Mouse (Mus musculus) cerebellum, adult 2 months (tissue): Measurements from ENCODE around the gene Epb41l5. TPM values are rescaled to one million over a fixed set of nuclear protein-coding genes. Genes with fewer than 3 reads are reported as not detected.

Experiments
- DNase-seq, 2 experiments: peaks; one replicate each; pipeline ENCODE4 v3.0.0; 2021
- H3K27ac ChIP-seq: fragments of 200-500 bp; 2 replicates; pipeline ENCODE4 v1.5.1; 2012; ENCODE audit warnings: low read length, control low read depth, inconsistent platforms; ENCODE audit not compliant: insufficient read depth
- H3K27me3 ChIP-seq: fragments of 200-500 bp; 2 replicates; pipeline ENCODE4 v1.6.1; 2012; ENCODE audit warnings: inconsistent platforms, mild to moderate bottlenecking, low read length, moderate library complexity; ENCODE audit not compliant: control insufficient read depth, insufficient read depth
- H3K4me1 ChIP-seq: fragments of 200-500 bp; 2 replicates; pipeline ENCODE4 v1.6.1; 2011; ENCODE audit warnings: low read length; ENCODE audit not compliant: control insufficient read depth, insufficient read depth
- H3K4me3 ChIP-seq: fragments of 200-500 bp; replicated peaks from 2 replicates; pipeline ENCODE3; 2011; ENCODE audit warnings: mild to moderate bottlenecking, low read depth, low read length, control low read depth; ENCODE audit not compliant: insufficient read depth
- CTCF ChIP-seq: fragments of 200-500 bp; IDR thresholded peaks from 2 replicates; pipeline ENCODE4 v1.5.1; 2011; ENCODE audit warnings: low read depth, mild to moderate bottlenecking, control low read depth, low read length, moderate library complexity, borderline replicate concordance; ENCODE audit not compliant: insufficient read depth
- POLR2A ChIP-seq: fragments of 200-500 bp; IDR thresholded peaks from 2 replicates; pipeline ENCODE4 v1.6.1; 2011; ENCODE audit warnings: low read length, control low read depth, borderline replicate concordance; ENCODE audit not compliant: insufficient read depth
- WGBS: fragments of 180-500 bp; shearing (Covaris S2); methylation state at CpG from one replicate; pipeline ENCODE4 v1.1.7; 2018; 5-methylcytosine and 5-hydroxymethylcytosine counted together
- polyA plus RNA-seq: library from polyadenylated mRNA; depleted of rRNA; stranded (reverse); fragments of >200 nt; gene quantifications from 2 replicates; pipeline ENCODE4 v1.2.3, GENCODE M21; 2012

Epb41l5 gene
- polyA plus RNA-seq, 1 experiment = 4.7 TPM

GRCm38 (mm10) chr1:119518786-119519185 is 130.0 kb downstream of the Epb41l5 start:
- TF ChIP-seq CTCF (no peak), POLR2A (no peak)
- Histone ChIP-seq H3K27ac (no peak overlapping the region), H3K4me3 (no peak overlapping the region), H3K4me1 (peaks cover 3% of the 10 kb centered on the region; the same call in 1 of the 2 replicates), H3K27me3 (no peaks in the 10 kb centered on the region)
- no peak for DNase-seq

GRCm38 (mm10) chr1:119518060-119518459 is 130.7 kb downstream of the Epb41l5 start:
- Histone ChIP-seq H3K4me3 (no peak overlapping the region), H3K27me3 (no peaks in the 10 kb centered on the region), H3K4me1 (no peaks in the 10 kb centered on the region), H3K27ac (no peak overlapping the region)
- DNase-seq = no peak
- WGBS = 49% methylated on average over 7 of the region's 7 CpGs
- TF ChIP-seq CTCF (no peak), POLR2A (no peak)

GRCm38 (mm10) chr1:119510857-119511256 is 137.9 kb downstream of the Epb41l5 start:
- Histone ChIP-seq H3K4me3 (no peak overlapping the region), H3K27me3 (no peaks in the 10 kb centered on the region), H3K4me1 (no peaks in the 10 kb centered on the region), H3K27ac (no peak overlapping the region)
- no peak for DNase-seq
- TF ChIP-seq CTCF (no peak), POLR2A (no peak)
- WGBS = 84% methylated on average over 8 of the region's 8 CpGs

GRCm38 (mm10) chr1:119510409-119510808 is 138.4 kb downstream of the Epb41l5 start:
- no peak overlapping the region for H3K4me3 ChIP-seq
- DNase-seq = no peak
- WGBS = 84% methylated on average over 9 of the region's 9 CpGs
- H3K27me3 ChIP-seq = no peaks in the 10 kb centered on the region
- H3K4me1 ChIP-seq = no peaks in the 10 kb centered on the region
- H3K27ac ChIP-seq = no peak overlapping the region
- no peak for TF ChIP-seq POLR2A
- TF ChIP-seq CTCF = no peak

GRCm38 (mm10) chr1:119509474-119509873 is 139.3 kb downstream of the Epb41l5 start:
- Histone ChIP-seq H3K27me3 (no peaks in the 10 kb centered on the region), H3K4me3 (no peak overlapping the region), H3K4me1 (no peaks in the 10 kb centered on the region), H3K27ac (no peak overlapping the region)
- DNase-seq = no peak
- 86% methylated on average over 7 of the region's 7 CpGs for WGBS
- TF ChIP-seq CTCF (no peak), POLR2A (no peak)

GRCm38 (mm10) chr1:119508548-119508947 is 140.3 kb downstream of the Epb41l5 start:
- no peak for TF ChIP-seq CTCF
- Histone ChIP-seq H3K4me3 (no peak overlapping the region), H3K27ac (no peak overlapping the region), H3K4me1 (no peaks in the 10 kb centered on the region), H3K27me3 (no peaks in the 10 kb centered on the region)
- no peak for DNase-seq
- 20% methylated on average over 4 of the region's 4 CpGs for WGBS

GRCm38 (mm10) chr1:119505951-119506350 is 142.8 kb downstream of the Epb41l5 start:
- Histone ChIP-seq H3K27ac (no peak overlapping the region), H3K27me3 (no peaks in the 10 kb centered on the region), H3K4me3 (no peak overlapping the region), H3K4me1 (no peaks in the 10 kb centered on the region)
- TF ChIP-seq POLR2A = no peak
- TF ChIP-seq CTCF = no peak
- DNase-seq = no peak
- 97% methylated on average over 3 of the region's 3 CpGs for WGBS

GRCm38 (mm10) chr1:119504260-119505062 is 144.3 kb downstream of the Epb41l5 start, which contains the start of gene Ralb:
Gene Ralb, minus strand, starts transcription at chr1:119504794.
- TF ChIP-seq CTCF = no peak
- 0 out of 2 replicates have a peak, but pooled peaks have one; percentile 26 for TF ChIP-seq POLR2A
- Histone ChIP-seq H3K27ac (peak within 1 kb of the TSS; percentile 26; the same call in 1 of the 2 replicates), H3K4me1 (no peaks in the 10 kb centered on the region), H3K4me3 (peak within 1 kb of the TSS; percentile 71), H3K27me3 (no peaks in the 10 kb centered on the region)
- WGBS = under 1% methylated on average over 57 of the region's 57 CpGs
- DNase-seq = peak; percentile 94 to 97
